Mouse (Mus musculus) lung, postnatal 0 days (tissue): Measurements from ENCODE around the gene Gen1. TPM values are rescaled to one million over a fixed set of nuclear protein-coding genes. Genes with fewer than 3 reads are reported as not detected.

Experiments
- ATAC-seq: fragments of 200-750 bp; cut with Nextera tagmentation; 2 replicates; pipeline ENCODE4 v1.8.0; 2017; ENCODE audit warnings: moderate library complexity
- DNase-seq: peaks from one replicate; pipeline ENCODE4 v3.0.0-alpha.2; 2016; ENCODE audit warnings: low spot score
- H3K27ac ChIP-seq: fragments of 300-500 bp; sonication (generic); 2 replicates; pipeline ENCODE4 v1.5.1; 2014; ENCODE audit warnings: antibody characterized with exemption, mild to moderate bottlenecking, low read length, mixed read lengths
- H3K27me3 ChIP-seq: fragments of 300-500 bp; sonication (generic); replicated peaks from 2 replicates; pipeline ENCODE4 v1.6.1; 2014; ENCODE audit warnings: low read length, mixed read lengths; ENCODE audit not compliant: insufficient read depth
- H3K36me3 ChIP-seq: fragments of 300-500 bp; sonication (generic); 2 replicates; pipeline ENCODE4 v1.6.1; 2014; ENCODE audit warnings: low read length, mixed read lengths; ENCODE audit not compliant: insufficient read depth
- H3K4me1 ChIP-seq: fragments of 300-500 bp; sonication (generic); 2 replicates; pipeline ENCODE4 v1.6.1; 2014; ENCODE audit warnings: antibody characterized with exemption, low read depth, low read length, mixed read lengths; ENCODE audit not compliant: insufficient read depth
- H3K4me2 ChIP-seq: fragments of 300-500 bp; sonication (generic); replicated peaks from 2 replicates; pipeline ENCODE4 v1.6.1; 2014; ENCODE audit warnings: low read depth, mild to moderate bottlenecking, low read length, moderate library complexity, mixed read lengths
- H3K4me3 ChIP-seq: fragments of 300-500 bp; sonication (generic); 2 replicates; pipeline ENCODE4 v1.5.1; 2014; ENCODE audit warnings: low read depth, low read length
- H3K9ac ChIP-seq: fragments of 300-500 bp; sonication (generic); replicated peaks from 2 replicates; pipeline ENCODE4 v1.6.1; 2014; ENCODE audit warnings: low read depth, mild to moderate bottlenecking
- H3K9me3 ChIP-seq: fragments of 300-500 bp; sonication (generic); 2 replicates; pipeline ENCODE4 v1.6.1; 2016; ENCODE audit warnings: low read length, mixed read lengths
- CTCF ChIP-seq: IDR thresholded peaks from 2 replicates; pipeline ENCODE4 v1.5.1; 2016; ENCODE audit warnings: antibody characterized with exemption, mild to moderate bottlenecking
- EP300 ChIP-seq: IDR thresholded peaks from 2 replicates; pipeline ENCODE4 v1.6.1; 2016; ENCODE audit warnings: antibody characterized with exemption, mild to moderate bottlenecking, control low read depth
- WGBS: fragments of 180-500 bp; shearing (Covaris S2); extraction: QIAGEN DNeasy Blood & Tissue Kit; methylation state at CpG from one replicate; pipeline ENCODE4 v1.1.7; 2014; 5-methylcytosine and 5-hydroxymethylcytosine counted together
- polyA plus RNA-seq: library from polyadenylated mRNA; unstranded; fragments of >200 nt; fragmentation: Nextera tagmentation; extraction: Ambion mirVana; gene quantifications from 2 replicates; pipeline ENCODE4 v1.2.1, GENCODE M21; 2015

Gen1 gene
- 0.55 and 0.76 TPM in 2 replicates for polyA plus RNA-seq

- DNase-seq = peak; percentile 98
- H3K9ac ChIP-seq = peak within 1 kb of the TSS; percentile 76
Observed at GRCm38 (mm10) chr12:11265382-11266281, at the start of gene Gen1, which contains the start of gene Smc6. Gene Gen1, minus strand, starts transcription at chr12:11265801. Gene Smc6, plus strand, starts transcription at chr12:11265886.

GRCm38 (mm10) chr12:11313840-11314239 is 48.2 kb upstream of the Gen1 start:
- DNase-seq (peak; percentile 54), ATAC-seq (no peak)
- H3K4me2 ChIP-seq = no peak overlapping the region
- H3K27me3 ChIP-seq = no peaks in the 10 kb centered on the region
- no peak overlapping the region for H3K4me3 ChIP-seq
- H3K36me3 ChIP-seq = peaks cover 7% of the 10 kb centered on the region
- 48% methylated on average over 1 of the region's 1 CpGs for WGBS
- TF ChIP-seq EP300 (no peak), CTCF (0 out of 2 replicates have a peak, but pooled peaks have one; percentile 6)
- H3K27ac ChIP-seq = no peak overlapping the region
- no peaks in the 10 kb centered on the region for H3K9me3 ChIP-seq
- no peaks in the 10 kb centered on the region for H3K4me1 ChIP-seq
- no peak overlapping the region for H3K9ac ChIP-seq

More at GRCm38 (mm10) chr12:11265382-11266281, at the start of gene Gen1, which contains the start of gene Smc6:
- Histone ChIP-seq H3K4me1 (peaks cover 14% of the 10 kb centered on the region; the same call in 1 of the 2 replicates), H3K4me3 (peak within 1 kb of the TSS; percentile 87), H3K9me3 (no peaks in the 10 kb centered on the region), H3K4me2 (peak within 1 kb of the TSS; percentile 95), H3K27ac (peak within 1 kb of the TSS; percentile 96), H3K27me3 (no peaks in the 10 kb centered on the region), H3K36me3 (no peaks in the 10 kb centered on the region)
- ATAC-seq = peak; percentile 98
- TF ChIP-seq EP300 = no peak
- TF ChIP-seq CTCF = peak; percentile 30
- under 1% methylated on average over 79 of the region's 83 CpGs for WGBS

GRCm38 (mm10) chr12:11311106-11311505 is 45.5 kb upstream of the Gen1 start:
- TF ChIP-seq EP300 (no peak), CTCF (no peak)
- Histone ChIP-seq H3K4me1 (no peaks in the 10 kb centered on the region), H3K27me3 (no peaks in the 10 kb centered on the region), H3K9ac (no peak overlapping the region), H3K9me3 (no peaks in the 10 kb centered on the region), H3K4me2 (no peak overlapping the region), H3K27ac (no peak overlapping the region), H3K36me3 (peaks cover 16% of the 10 kb centered on the region; the same call in 1 of the 2 replicates), H3K4me3 (no peak overlapping the region)
- 98% methylated on average over 2 of the region's 2 CpGs for WGBS
- DNase-seq = no peak
- no peak for ATAC-seq

DNA sequence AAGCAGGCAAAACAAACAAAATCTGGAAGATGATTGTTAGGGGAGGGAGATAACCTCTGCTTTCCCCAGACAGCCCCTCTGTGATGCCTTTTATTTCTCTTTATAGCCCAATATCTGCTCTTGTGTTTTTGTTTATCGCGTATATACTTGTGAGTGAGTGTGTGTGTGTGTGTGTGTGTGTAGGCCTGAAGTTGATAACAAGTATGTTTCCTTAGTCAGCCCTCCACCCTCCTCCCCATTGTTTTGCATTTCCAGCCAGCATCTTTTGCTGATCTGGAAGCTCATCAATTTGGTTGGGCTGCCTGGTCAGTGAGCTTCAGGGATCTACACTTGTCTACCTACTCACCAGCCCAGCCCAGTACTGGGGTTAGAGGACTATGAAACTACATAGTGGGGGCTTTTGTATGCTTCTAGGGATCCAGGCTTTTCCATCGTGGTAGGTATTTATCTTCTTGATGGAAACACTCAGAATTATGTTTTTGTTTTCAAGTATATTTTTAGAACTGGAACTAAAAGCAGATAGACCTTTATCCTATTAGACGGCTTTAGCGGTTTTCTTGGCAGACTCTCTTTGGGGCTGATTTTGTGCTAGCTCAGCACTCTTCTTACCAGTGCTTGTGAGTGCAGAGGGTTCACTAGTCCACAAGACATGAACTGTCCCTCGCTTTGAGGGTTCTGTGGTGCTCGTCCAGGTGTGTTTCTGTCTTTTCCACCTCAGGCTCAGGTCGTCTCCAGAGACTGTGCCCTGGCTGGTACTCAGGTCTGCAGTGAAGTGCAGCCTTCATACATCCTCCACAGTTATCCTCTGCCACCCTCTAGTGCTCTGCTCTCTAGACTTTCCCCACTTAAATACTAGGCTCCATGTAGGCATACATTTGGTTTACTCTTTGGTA is 41.4 kb upstream of the Gen1 start:
- TF ChIP-seq CTCF = no peak
- no peak for TF ChIP-seq EP300

DNA sequence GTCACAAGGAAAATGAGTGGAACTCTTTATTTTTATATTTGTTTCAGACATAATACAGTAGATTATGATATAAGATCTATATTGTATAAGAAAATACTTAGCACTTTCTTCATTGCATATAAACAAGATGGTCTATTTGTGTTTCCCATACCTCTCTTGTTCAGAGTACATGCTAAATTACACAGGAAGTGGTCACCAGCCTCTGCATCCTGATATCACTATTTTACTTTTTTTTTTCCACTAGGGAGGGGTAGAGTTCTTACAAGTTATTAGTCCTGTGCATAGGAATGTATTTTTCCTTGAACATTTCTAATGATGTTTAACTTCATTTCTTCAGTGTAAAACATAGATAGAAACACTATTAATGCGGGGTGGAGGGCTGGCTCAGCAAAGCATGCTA is 35.3 kb upstream of the Gen1 start:
- peaks cover 26% of the 10 kb centered on the region; the same call in 1 of the 2 replicates for H3K36me3 ChIP-seq
- no peak overlapping the region for H3K4me3 ChIP-seq
- H3K9ac ChIP-seq = no peak overlapping the region
- no peak overlapping the region for H3K27ac ChIP-seq
- no peak for DNase-seq
- no peak overlapping the region for H3K4me2 ChIP-seq
- ATAC-seq = no peak
- WGBS = 93% methylated on average over 1 of the region's 1 CpGs
- TF ChIP-seq CTCF (no peak), EP300 (no peak)
- H3K4me1 ChIP-seq = no peaks in the 10 kb centered on the region
- no peaks in the 10 kb centered on the region for H3K9me3 ChIP-seq
- no peaks in the 10 kb centered on the region for H3K27me3 ChIP-seq

More for the DNA sequence above, 41.4 kb upstream of the Gen1 start:
- Histone ChIP-seq H3K36me3 (peaks cover 21% of the 10 kb centered on the region; the same call in 1 of the 2 replicates), H3K4me3 (no peak overlapping the region), H3K4me1 (no peaks in the 10 kb centered on the region), H3K27me3 (no peaks in the 10 kb centered on the region), H3K27ac (no peak overlapping the region), H3K9ac (no peak overlapping the region), H3K9me3 (no peaks in the 10 kb centered on the region), H3K4me2 (no peak overlapping the region)
- 77% methylated on average over 8 of the region's 8 CpGs for WGBS
- no peak for DNase-seq
- ATAC-seq = no peak

- H3K4me1 ChIP-seq = no peaks in the 10 kb centered on the region
- DNase-seq = no peak
- no peak overlapping the region for H3K9ac ChIP-seq
- no peak overlapping the region for H3K27ac ChIP-seq
- no peak overlapping the region for H3K4me3 ChIP-seq
- TF ChIP-seq EP300 = no peak
- peak; percentile 21; the same call in 1 of the 2 replicates for TF ChIP-seq CTCF
- H3K4me2 ChIP-seq = no peak overlapping the region
- H3K36me3 ChIP-seq = peaks cover 19% of the 10 kb centered on the region
- no peaks in the 10 kb centered on the region for H3K27me3 ChIP-seq
- no peak for ATAC-seq
- 100% methylated on average over 2 of the region's 2 CpGs for WGBS
- H3K9me3 ChIP-seq = no peaks in the 10 kb centered on the region
Observed at GRCm38 (mm10) chr12:11286382-11286781, 20.8 kb upstream of the Gen1 start.
